Mouse (Mus musculus) kidney, adult 8-10 months (tissue): ENCODE data around the gene Zfp72.

Source experiments
- DNase-seq, 2 experiments: peaks; one replicate each; pipeline ENCODE4 v3.0.0; 2022

The Zfp72 gene

DNA sequence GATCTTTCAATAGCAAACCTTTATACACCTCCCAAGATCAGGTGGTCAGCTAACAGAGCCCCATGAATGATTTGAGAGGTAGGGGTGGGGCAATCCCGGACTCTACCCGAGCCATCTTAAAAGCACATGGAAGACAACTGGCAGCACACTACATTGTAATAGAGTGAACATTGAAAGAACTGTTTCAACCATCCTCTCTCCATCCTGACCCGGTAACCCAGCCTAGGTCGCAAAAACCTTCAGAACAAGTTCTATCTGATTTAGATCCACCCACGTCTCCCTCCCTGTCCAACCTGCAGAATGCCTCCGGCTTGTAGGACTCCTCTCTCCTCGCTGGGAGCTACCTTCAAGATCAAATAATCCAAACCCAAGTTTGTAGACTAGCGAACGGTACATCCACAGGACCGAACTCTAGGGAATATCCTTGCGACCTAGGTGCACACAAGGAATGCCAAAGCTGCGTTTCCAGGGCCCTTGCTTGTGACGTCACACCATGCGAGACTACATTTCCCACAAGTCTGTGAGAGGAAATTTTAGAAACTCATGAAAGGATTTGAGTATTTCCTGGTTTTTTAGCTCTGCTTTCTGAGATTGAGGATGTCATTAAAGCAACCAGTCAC, at the start of gene Zfp72:
TSS of gene Zfp72 (minus strand) at position 466 of the 620 bp plus-strand sequence.
- DNase-seq, result peak; percentile 74 to 81

DNA sequence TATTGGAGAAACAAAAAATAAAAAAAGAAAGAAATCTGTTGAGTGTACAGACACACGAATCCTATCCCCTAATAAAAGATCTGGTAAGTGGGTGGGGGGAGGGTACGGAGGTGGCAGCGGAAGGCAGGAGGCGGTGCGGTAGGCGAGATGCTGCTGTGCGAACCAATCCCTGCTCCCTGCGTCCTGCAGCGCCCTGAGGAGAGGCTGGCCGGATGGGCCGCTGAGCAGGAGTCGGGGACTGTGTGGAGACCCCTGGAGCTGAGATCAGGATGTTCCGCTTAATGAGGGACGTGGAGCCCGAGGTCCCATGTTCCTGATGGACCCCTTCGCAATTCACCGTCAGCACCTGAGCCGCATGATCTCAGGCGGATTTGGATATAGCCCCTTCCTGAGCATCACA, 49.3 kb upstream of the Zfp72 start:
- DNase-seq, result no peak

DNA sequence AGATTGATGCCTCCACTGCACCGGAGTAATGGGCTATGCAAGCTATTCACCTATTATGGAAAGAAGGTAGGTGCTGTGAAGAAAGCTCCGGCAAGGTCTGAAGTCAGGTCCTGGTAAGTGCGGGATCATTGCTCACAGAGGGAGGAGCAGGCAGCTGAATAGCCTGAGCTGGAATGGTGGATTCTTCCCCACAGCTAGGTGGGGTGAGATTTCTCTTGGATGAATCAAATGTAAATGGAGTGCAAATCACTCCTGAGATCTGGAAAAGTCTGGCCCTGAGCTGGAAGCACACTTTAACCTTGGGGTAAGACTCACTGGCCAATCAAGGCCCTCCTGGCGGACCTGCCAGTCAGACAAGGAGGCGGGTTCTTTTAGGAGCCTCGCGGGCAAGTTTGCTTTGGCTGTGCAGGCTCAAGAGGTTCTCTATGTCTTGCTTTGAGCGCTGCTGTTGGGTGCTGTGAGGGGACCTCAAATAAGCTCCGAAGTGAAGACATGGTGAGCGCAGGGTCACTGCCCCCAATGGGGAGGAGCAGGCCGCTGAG, 8.7 kb upstream of the Zfp72 start, which contains the start of gene Ftl1-ps1:
TSS of gene Ftl1-ps1 (plus strand) at position 397 of the 542 bp plus-strand sequence.
- peak; percentile 9 to 13 for DNase-seq

DNA sequence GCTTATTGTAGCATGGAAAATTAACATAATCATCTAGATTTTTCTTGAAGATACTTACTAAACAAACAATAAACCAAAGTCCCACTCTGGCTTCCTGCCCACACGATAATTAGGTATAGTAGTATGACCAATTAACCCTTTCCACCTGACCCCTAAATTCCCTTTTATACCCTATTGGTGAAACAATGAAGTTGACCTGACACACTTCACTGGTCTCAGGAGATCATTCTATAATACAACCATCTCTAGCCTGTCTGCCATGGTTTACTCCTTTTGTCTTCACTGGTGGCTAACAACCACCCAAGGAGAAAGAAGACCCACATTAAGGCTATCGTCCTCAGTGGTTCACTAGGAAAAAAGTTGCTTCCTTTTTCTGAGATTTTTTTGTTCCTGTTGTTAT, 520 bp upstream of the Zfp72 start:
- no peak for DNase-seq

DNA sequence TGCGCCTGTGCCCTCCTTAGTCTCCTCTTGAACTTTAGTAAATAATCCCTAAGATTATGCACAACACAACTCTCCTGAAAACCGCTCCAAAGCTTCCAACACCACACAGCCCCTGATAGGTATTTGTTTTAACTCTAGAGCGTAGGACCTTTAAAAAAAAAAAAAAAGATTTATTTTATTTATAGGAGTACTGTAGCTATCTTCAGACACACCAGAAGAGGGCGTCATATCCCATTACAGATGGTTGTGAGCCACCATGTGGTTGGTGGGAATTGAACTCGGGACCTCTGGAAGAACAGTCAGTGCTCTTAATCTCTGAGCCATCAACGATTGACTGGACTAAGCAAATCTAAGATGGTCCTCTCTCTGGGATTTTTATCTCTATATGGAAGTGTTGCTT, 906 bp downstream of the Zfp72 start:
- DNase-seq, result no peak

DNA sequence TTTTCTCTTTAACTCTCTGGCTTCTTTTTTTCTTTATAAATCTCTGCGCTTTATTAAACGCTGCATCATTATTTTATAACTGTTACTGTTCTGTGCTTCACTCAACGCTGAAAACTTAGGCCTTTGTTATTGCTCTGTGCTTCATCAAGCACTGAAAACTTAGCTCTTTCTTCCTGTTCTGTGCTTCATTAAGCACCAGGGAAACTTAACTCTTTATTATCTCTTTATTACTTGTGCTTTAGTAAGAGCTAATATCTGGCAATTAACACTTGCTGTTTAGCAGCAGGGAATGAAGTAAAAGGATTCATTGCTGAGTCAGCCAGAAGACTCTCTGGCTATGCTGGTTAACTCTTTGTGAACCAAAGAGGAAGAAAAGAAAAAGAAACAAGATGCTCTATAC, 8.3 kb downstream of the Zfp72 start:
- no peak for DNase-seq

DNA sequence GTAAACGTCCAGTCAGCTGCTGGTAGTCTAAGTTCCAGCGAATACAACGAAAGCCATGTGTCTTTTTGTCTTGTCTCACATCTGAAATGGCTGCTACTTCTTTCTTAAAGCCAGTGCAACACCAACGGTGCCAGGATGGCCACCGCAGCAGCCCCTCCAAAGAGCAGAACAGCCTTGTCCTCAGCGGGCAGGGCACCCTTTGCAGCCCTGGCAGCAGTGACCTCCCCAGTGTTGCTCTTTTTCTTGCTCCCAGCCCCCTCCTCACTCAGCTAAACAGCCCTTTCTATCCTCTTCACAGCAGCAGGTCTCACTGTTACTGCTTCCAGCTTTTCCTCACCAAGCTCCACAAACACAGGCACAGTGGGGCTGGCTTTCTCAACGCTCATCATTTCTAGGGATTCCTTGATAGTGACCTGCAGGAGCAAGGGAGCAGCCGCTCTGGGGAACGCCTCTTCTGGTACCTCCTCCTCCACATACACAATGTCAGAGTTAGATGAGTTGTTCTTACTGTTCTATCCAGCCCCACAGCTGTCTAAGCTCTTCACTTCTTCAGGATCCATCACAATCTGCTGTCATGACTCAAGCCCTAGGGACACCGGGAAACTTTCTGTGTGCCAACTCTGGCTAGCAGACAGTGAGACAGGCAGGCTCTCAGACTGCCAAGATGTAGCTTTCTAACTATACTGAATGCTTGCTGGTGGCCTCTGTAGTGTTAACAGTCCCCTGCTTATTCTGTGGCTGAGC, 8.9 kb downstream of the Zfp72 start:
- no peak for DNase-seq

DNA sequence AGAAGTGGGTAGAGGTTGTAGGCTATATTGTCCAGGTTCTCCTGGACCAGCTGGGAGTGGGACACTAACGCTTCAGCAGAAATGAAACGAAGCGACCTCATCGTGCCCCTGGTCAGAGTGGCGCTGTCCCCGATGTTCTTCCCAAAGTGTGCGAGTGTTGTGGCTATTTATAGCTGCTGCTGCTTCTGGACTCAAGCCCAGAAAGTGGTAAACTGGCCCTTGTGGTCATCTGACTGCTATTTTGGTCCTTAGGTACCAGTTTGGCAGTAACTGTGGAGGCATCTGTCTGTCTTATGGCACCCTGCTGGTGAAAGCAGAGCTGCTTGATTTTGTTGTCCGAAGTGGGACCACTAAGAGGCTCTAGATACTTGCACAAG, 26.8 kb downstream of the Zfp72 start, which contains the start of gene Lrrc14b:
TSS of gene Lrrc14b (minus strand) at position 147 of the 377 bp plus-strand sequence.
- peak; percentile 46 to 59 for DNase-seq

DNA sequence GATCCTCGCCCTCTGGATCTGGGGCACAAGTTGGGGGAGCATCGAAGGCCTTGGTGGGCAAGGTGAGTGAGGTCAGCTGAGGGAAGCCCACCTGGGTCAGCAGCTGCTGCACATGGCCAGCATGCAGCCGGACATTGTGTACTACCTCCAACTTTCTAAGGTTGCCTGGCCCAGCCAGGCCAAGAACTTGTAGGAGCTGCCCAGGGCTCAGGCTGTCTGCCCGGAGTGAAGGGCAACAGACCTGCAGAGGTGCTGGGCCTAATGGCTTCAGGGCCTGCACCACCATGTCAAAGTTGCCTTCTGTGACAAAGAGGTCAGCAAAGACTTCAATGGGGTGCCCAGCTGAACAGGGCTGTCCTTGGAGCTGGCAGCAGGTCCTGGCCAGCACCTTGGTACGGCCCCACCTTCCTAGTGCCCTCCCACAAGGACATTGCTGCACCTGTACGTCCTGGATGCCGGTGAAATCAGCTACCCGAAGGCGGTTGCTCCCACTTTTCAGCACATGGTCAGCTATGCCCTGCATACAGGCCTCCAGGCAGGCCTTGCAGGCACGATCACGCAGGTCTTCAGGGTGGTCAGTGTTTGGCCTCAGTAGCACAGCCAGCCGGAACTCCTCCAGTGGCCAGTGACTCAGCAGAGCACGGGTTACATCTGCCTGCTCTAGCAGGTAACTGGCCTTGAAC, 27.3 kb downstream of the Zfp72 start:
- peak; percentile 25 to 39 for DNase-seq

DNA sequence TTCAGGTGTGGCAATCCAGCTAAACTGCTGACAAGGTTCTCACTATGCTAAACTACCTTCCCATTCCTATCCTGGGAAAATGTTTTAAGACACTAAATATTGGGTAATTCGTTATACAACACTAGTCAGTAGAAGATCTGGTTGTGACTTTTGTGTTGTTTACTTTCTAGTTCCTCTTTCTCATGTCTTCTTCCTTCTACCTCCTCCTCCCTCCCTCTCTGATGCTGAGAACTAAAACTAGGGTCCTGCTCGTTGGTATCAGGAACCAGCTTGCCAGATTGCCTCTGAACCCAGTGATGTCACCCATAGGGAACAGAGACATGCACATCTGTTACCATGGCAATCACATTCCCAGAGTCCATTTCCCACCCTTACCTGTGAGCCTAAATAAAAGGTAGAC, 28.4 kb downstream of the Zfp72 start:
- DNase-seq, result no peak

DNA sequence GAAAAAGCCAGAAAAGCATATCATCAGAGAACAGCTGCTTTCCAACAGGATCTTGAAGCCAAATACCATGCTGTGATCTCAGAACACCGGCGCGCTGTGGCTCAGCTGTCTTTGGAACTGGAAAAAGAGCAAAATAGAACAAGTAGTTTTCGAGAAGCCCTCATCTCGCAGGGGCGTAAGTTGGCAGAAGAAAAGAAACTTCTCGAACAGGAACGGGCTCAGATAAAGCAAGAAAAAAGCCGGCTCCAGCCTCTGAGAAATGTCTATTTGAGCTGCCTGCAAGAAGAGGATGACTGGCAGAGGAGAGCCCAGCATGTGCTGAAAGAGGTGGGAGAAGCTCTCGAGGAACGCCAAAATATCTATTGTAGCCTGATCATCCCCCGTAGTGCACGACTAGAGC, 34.1 kb downstream of the Zfp72 start:
- DNase-seq, result no peak

DNA sequence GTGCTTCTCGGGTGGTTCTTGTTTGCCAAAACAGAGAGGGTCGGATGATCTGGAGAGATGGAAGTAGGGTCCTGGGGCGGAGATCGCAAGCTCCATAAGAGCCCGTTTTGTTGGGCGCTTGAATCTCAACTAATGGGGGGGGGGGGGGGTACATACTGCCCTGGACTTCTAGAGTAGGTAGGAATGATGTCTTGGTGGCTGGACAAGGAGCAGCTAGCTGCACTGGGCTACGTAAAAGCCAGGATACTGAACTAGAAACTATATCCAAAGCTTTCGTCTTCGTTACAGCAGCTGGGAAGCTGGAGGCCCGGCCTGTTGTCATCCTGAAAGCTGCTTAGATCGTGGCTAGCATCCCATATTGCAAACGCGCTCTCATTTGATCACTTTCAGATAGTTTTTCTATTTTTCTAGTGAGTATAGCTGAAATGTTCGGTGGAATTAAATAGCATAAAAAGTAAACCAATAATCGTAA, 40.2 kb downstream of the Zfp72 start:
- no peak for DNase-seq

DNA sequence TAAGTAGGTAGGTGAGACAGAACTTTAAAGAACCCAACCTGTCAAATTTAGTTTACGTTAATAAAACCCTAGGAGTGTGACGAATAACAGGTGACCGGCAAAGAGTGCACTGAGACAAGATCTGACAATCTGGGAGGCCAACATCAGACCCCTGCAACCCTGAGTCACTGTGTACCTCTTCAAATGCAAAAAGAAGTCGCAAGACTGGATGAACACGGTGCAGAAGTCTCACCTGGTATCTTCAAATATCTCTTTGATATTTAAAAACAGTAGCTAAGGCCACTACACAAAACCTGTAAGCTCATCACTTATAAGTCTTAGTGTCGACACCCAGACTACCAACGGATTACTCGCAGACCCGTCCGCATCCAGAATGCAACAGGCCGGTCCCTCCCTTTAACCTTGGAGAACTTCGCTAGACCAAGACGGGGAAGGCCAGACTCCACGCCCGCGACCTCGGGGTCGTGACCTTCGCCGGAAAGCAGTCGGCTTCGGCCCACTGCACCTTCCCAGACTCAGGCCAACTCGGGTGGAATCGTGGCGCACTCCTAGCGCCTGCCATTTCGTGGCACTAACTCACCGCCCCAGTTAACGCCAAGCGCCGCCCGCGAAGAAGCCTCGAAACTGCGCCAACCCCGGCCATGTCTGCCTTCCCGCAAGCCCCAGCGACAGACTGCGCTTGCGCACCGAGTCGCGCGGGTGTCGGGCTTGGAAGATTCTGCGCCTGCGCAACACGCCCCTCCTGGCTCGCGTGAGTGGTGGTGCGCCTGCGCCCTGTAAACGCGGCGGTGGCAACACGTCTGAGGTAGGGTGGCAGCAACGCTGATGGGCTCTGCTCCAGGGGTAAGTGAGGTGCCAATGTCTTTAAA, 40.8 kb downstream of the Zfp72 start, which contains the start of the genes Sdha and Ccdc127:
TSS of gene Sdha (minus strand) at position 715 of the 869 bp plus-strand sequence.
TSS of gene Ccdc127 (plus strand) at position 744 of the 869 bp plus-strand sequence.
- peak; percentile 94 to 95 for DNase-seq

DNA sequence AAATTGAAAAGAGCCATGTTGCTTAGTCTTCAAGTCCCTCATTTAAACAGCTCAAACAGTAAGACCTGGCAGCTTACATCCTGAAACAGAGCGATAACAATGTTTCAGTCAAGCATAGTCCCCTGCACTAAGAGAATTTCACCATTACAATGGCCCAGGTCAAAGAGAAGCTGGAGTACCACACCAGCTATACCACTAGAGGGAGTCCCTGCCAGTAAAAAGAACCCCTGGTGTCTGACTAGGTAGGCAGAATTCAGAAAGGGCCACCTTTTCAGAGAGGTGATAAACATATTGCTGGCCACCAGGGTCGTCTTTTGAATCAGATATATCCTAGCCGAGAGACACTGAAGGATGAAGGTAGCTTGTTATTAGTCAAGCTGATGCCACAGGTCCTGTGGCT, 49.6 kb downstream of the Zfp72 start:
- peak in 1 of 2 experiments; percentile 39 for DNase-seq

DNA sequence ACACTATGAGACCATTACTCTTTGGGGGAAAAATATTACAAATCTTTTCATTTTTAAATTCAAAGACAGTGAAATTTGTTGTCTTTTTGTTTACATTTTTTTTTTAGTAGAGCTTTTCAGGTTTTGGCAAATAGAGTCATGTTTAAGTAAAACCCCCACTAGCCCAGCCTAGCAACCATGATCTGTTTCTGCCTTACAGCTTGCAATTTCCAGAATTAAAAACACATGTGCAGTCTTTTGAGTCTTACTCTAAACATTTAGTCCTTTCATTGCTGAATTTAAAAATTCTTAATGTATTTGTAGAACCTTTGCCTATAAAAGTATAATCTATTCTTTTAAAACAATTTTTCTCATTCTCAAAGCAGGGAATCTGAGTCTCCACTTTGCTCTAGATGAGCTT, 61.3 kb downstream of the Zfp72 start:
- no peak for DNase-seq
